Mouse (Mus musculus) urinary bladder, postnatal 4 days (tissue): ENCODE measurements at regions not wholly inside any gene's neighbourhood (a gene's known extent, or its start where the extent isn't known, plus 50 kb on each side); places are given as distances from the start of the nearest gene placed in this dataset.
A peak's percentile ranks its signal among the peaks of the same experiment; 100 is the strongest.

ENCODE experiments used
- DNase-seq, 2 experiments: peaks; one replicate each; pipeline ENCODE4 v3.0.0; 2021 to 2022; ENCODE audit warnings: low spot score in 2 of 2

GRCm38 (mm10) chr7:71043128-71043527 is 308.2 kb downstream of the Gm10295 start:
- no peak for DNase-seq

GRCm38 (mm10) chr7:71041388-71041787 is 309.9 kb downstream of the Gm10295 start:
- no peak for DNase-seq

GRCm38 (mm10) chr7:71040846-71041245 is 310.4 kb downstream of the Gm10295 start:
- no peak for DNase-seq

GRCm38 (mm10) chr7:71038537-71038936 is 312.7 kb downstream of the Gm10295 start:
- peak in 1 of 2 experiments; percentile 28 for DNase-seq

GRCm38 (mm10) chr7:71033121-71033520 is 318.2 kb downstream of the Gm10295 start:
- no peak for DNase-seq

GRCm38 (mm10) chr7:71023946-71024610 is 327.2 kb downstream of the Gm10295 start:
- DNase-seq: no peak

- DNase-seq: no peak
Measured at GRCm38 (mm10) chr7:71023253-71023945, 327.9 kb downstream of the Gm10295 start.
